Mouse (Mus musculus) lung, adult 2 months (tissue): ENCODE results near the gene Pgpep1l. TPM values are rescaled to one million over a fixed set of nuclear protein-coding genes. Genes with fewer than 3 reads are reported as not detected.

Experiments
- DNase-seq: peaks from one replicate; pipeline ENCODE4 v3.0.0; 2022
- H3K4me1 ChIP-seq: fragments of 200-500 bp; 2 replicates; pipeline ENCODE4 v1.6.1; 2011; ENCODE audit warnings: low read length; ENCODE audit not compliant: control insufficient read depth, insufficient read depth
- H3K4me3 ChIP-seq: fragments of 200-500 bp; replicated peaks from 2 replicates; pipeline ENCODE3; 2011; ENCODE audit warnings: low read depth, mild to moderate bottlenecking, control low read depth, low read length; ENCODE audit errors: extremely low read depth
- CTCF ChIP-seq: fragments of 200-500 bp; IDR thresholded peaks from 2 replicates; pipeline ENCODE4 v1.5.1; 2011; ENCODE audit warnings: mild to moderate bottlenecking, low read length, control low read depth; ENCODE audit not compliant: insufficient read depth
- POLR2A ChIP-seq: fragments of 200-500 bp; IDR thresholded peaks from 2 replicates; pipeline ENCODE4 v1.6.1; 2011; ENCODE audit warnings: low read depth, mild to moderate bottlenecking, control low read depth, low read length, borderline replicate concordance; ENCODE audit errors: extremely low read depth
- WGBS: fragments of 180-500 bp; shearing (Covaris S2); methylation state at CpG from one replicate; pipeline ENCODE4 v1.1.7; 2018; 5-methylcytosine and 5-hydroxymethylcytosine counted together
- polyA plus RNA-seq: library from polyadenylated mRNA; depleted of rRNA; stranded (reverse); fragments of >200 nt; gene quantifications from 2 replicates; pipeline ENCODE4 v1.2.3, GENCODE M21; 2012

Pgpep1l gene
- polyA plus RNA-seq, 1 experiment, result 1.5 TPM

GRCm38 (mm10) chr7:68245681-68246080 is 18.4 kb downstream of the Pgpep1l start:
- DNase-seq, result no peak
- Histone ChIP-seq H3K4me1 (no peaks in the 10 kb centered on the region), H3K4me3 (no peak overlapping the region)
- no peak for TF ChIP-seq CTCF
- no peak for TF ChIP-seq POLR2A
- 61% methylated on average over 4 of the region's 4 CpGs for WGBS

GRCm38 (mm10) chr7:68241205-68241604 is 22.8 kb downstream of the Pgpep1l start:
- TF ChIP-seq POLR2A, result no peak
- TF ChIP-seq CTCF, result no peak
- WGBS, result 74% methylated on average over 9 of the region's 9 CpGs
- DNase-seq, result no peak
- no peaks in the 10 kb centered on the region for H3K4me1 ChIP-seq
- no peak overlapping the region for H3K4me3 ChIP-seq

GRCm38 (mm10) chr7:68239220-68239827 is 24.7 kb downstream of the Pgpep1l start:
- DNase-seq, result no peak
- WGBS, result 64% methylated on average over 11 of the region's 11 CpGs
- TF ChIP-seq POLR2A (no peak), CTCF (no peak)

GRCm38 (mm10) chr7:68236817-68237216 is 27.2 kb downstream of the Pgpep1l start:
- DNase-seq, result no peak
- TF ChIP-seq CTCF (no peak), POLR2A (no peak)
- H3K4me3 ChIP-seq, result no peak overlapping the region
- WGBS, result 77% methylated on average over 8 of the region's 8 CpGs
- H3K4me1 ChIP-seq, result 0 out of 2 replicates have a peak, but pooled peaks cover 2% of the 10 kb centered on the region

More at GRCm38 (mm10) chr7:68239220-68239827, 24.7 kb downstream of the Pgpep1l start:
- Histone ChIP-seq H3K4me1 (no peaks in the 10 kb centered on the region), H3K4me3 (no peak overlapping the region)

- Histone ChIP-seq H3K4me3 (no peak overlapping the region), H3K4me1 (0 out of 2 replicates have a peak, but pooled peaks cover 2% of the 10 kb centered on the region)
- no peak for TF ChIP-seq CTCF
- no peak for TF ChIP-seq POLR2A
- 16% methylated on average over 13 of the region's 13 CpGs for WGBS
- no peak for DNase-seq
Measured at GRCm38 (mm10) chr7:68233619-68234223, 30.3 kb downstream of the Pgpep1l start.

- no peak overlapping the region for H3K4me3 ChIP-seq
- TF ChIP-seq CTCF (no peak), POLR2A (no peak)
- 0 out of 2 replicates have a peak, but pooled peaks cover 2% of the 10 kb centered on the region for H3K4me1 ChIP-seq
- 92% methylated on average over 5 of the region's 5 CpGs for WGBS
- DNase-seq, result no peak
Measured at GRCm38 (mm10) chr7:68232521-68232920, 31.5 kb downstream of the Pgpep1l start.

GRCm38 (mm10) chr7:68230831-68231230 is 33.2 kb downstream of the Pgpep1l start:
- whole genome bisulfite sequencing, result 88% methylated on average over 9 of the region's 9 CpGs
- H3K4me3 ChIP-seq, result no peak overlapping the region

DNA sequence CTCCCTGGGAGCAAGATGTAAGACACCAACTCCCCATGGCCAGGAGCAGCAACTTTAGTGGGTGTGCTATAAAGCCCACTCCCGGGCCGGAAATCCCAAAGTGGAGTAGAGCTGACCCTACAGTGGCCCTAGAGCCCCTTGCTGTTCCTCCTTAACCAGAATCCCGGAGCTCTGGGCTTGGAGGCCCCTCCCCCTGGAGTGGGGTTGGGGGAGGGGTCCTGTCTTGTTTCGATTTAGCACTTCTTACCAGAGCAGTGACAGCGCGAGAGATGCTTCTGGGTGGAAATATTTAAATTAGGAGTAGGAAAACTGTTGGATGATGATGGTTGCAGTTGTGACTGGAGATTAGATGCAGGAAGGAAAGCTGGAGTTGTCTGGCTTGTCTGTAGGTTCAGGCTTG is 35.5 kb downstream of the Pgpep1l start:
- 72% methylated on average over 6 of the region's 6 CpGs for WGBS

More at GRCm38 (mm10) chr7:68230831-68231230, 33.2 kb downstream of the Pgpep1l start:
- 0 out of 2 replicates have a peak, but pooled peaks cover 2% of the 10 kb centered on the region for H3K4me1 ChIP-seq
- TF ChIP-seq POLR2A (no peak), CTCF (no peak)
- no peak for DNase-seq

GRCm38 (mm10) chr7:68227621-68228020 is 36.4 kb downstream of the Pgpep1l start:
- Histone ChIP-seq H3K4me3 (no peak overlapping the region), H3K4me1 (no peaks in the 10 kb centered on the region)
- 74% methylated on average over 4 of the region's 4 CpGs for WGBS
- no peak for DNase-seq
- TF ChIP-seq POLR2A, result no peak
- TF ChIP-seq CTCF, result no peak

More for the DNA sequence above, 35.5 kb downstream of the Pgpep1l start:
- TF ChIP-seq POLR2A (no peak), CTCF (no peak)
- no peak overlapping the region for H3K4me3 ChIP-seq
- no peak for DNase-seq
- H3K4me1 ChIP-seq, result no peaks in the 10 kb centered on the region

- no peak for DNase-seq
- WGBS, result 83% methylated on average over 11 of the region's 11 CpGs
- no peaks in the 10 kb centered on the region for H3K4me1 ChIP-seq
- no peak overlapping the region for H3K4me3 ChIP-seq
- TF ChIP-seq POLR2A (no peak), CTCF (no peak)
Measured at GRCm38 (mm10) chr7:68227021-68227420, 37.0 kb downstream of the Pgpep1l start.
